Mouse (Mus musculus) fat pad, adult 2 months (tissue): Measurements from ENCODE around the gene Rbfox3.

Experiments
- DNase-seq: peaks from one replicate; pipeline ENCODE4 v3.0.0-alpha.2; 2011; ENCODE audit warnings: low read depth, low spot score; ENCODE audit errors: extremely low read depth

Gene Rbfox3

GRCm38 (mm10) chr11:118881786-118882495 lies 29.5 kb downstream of the Rbfox3 start:
- no peak for DNase-seq

DNA sequence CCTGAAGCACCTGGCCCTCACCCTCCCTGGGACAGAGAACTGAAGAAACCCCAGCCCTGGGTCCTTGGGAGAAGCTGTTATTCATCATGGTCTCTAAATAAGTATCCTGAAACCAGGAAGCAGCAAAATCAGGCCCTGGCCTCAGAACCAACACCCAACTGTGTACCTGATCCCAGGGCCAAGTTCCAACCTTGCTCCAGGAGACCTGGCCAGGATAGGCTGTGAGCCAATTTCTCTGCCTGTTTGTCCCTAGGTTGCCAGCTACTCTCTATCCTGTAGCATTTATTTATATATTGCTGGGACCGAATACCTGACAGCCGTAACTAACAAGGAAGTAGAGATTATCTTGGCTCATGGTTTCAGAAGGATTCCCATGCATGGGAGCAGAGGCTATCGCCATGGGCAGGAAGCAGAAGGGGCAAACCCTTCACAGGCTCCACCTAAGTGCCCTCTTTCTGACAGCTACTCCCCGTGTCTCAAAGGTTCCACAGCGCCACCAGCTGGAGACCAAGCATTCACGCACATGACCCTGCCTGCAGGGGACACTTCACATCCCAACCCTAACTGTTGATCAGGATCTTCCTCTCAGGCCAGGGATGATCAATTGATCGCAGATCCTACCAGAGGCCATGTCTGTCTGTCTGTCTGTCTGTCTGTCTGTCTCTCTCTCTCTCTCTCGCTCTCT lies 31.8 kb downstream of the Rbfox3 start:
- no peak for DNase-seq

- no peak for DNase-seq
Observed at GRCm38 (mm10) chr11:118878605-118879245, 32.7 kb downstream of the Rbfox3 start.

DNA sequence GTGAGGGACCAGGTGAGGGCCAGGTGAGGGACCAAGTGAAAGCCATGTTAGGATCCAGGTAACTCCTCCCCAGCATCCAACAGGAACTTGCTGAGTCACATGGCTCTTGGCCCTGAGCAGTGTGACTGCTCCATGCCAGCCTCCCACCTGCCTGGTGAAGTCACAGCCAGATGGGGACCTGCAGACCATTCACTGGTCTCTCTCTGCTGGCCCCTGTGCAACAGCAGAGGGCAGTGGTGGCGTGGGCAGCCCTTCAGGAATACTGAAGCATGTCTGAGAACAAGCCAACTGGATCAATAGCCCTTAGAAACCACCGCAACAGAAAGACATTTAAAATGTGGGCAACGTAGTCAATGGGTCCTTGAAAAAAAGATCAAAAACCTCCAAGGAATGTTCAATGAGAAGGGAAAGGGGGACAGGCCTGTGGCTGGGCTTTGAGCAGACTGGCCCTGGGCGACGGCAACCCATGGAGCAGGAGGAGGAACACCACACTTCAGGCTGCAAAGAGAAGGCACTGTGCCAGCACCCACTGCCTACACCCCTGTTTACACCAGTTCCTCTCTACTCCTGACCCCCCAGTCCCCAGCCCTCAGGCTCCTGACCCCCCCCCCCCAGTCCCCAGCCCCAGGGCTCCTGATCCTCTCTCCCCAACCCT lies 36.0 kb downstream of the Rbfox3 start:
- DNase-seq: no peak

- no peak for DNase-seq
Observed at GRCm38 (mm10) chr11:118874487-118875095, 36.8 kb downstream of the Rbfox3 start.

DNA sequence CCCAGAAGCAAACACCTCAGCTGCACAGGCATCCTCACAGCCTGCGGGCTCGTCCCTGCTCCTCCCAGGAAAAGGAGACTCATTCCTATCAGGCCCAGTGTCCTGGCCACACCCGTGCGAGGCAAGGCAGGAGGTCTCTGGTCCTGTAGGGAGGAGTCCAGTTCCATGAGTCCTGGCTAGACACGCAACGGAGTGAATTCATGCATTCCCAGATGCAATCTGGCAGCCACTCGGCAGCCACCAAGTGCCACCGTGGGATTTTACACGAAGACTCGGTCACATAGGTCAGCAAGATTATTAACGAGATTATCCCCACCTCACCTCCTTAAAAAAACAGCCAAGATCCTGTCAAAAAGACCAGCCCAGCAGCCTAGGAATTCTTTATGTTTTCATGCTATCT lies 37.4 kb downstream of the Rbfox3 start:
- DNase-seq: no peak

DNA sequence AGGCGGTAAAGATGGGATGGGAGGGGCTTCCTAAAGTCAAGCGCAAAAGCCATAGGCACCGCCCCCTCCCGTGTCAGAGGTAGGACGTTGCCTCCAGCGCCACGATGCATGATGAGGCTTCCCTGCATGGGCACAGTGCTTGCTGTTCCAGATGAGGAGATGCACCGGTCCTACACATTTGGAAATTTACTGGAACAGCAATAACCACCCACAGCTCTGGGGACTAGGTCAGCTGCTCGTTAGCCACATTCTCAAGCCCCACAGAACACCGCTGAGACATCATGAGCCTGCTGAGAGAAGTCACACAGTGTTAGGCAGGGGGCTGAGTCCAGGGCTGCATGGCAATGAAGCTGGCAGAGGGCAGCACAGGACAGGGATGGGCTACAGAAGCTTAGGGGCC lies 39.9 kb downstream of the Rbfox3 start:
- DNase-seq: no peak

- no peak for DNase-seq
Observed at GRCm38 (mm10) chr11:118863360-118863759, 48.0 kb downstream of the Rbfox3 start.

GRCm38 (mm10) chr11:118861801-118862431 lies 49.5 kb downstream of the Rbfox3 start:
- no peak for DNase-seq

- DNase-seq: no peak
Observed at GRCm38 (mm10) chr11:118861246-118861645, 50.2 kb downstream of the Rbfox3 start.

DNA sequence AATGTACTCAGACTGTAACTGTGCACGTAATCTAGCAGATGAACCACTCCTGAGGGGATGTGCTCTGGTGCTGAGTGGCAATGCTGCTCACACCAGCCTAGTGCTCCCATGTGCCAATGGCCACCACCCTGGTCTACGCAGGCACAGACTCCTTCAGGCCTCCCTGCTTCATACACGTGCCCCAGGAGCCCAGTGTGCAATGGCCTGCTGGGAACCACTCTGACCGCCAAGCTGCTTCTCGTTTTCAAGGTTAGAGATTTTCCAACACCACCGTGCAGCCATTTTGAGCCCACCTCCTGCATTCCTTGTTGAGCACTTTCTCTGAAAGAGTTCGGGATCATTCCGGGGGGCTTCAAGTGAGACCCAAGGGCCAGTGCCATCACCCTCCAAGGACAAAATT lies 50.6 kb downstream of the Rbfox3 start:
- no peak for DNase-seq

DNA sequence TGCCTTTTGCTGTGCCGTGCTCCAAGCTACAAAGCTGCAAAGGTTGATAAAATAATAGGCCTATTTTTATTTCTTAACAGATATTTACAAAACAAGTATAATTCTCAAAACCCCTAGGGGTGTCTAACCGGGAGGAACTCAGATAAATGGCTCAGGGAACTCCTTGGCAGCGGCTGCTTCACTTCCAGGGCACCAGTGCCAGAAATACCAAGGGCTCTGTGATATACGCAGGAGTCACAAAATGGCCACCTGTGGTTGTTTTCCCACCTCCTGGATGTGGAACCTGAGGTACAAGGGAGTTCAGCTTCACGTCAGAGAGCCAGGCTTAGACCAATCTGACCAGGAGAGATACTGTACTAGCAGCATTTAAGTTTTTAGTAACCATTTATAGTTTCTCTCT lies 51.6 kb downstream of the Rbfox3 start:
- DNase-seq: no peak

DNA sequence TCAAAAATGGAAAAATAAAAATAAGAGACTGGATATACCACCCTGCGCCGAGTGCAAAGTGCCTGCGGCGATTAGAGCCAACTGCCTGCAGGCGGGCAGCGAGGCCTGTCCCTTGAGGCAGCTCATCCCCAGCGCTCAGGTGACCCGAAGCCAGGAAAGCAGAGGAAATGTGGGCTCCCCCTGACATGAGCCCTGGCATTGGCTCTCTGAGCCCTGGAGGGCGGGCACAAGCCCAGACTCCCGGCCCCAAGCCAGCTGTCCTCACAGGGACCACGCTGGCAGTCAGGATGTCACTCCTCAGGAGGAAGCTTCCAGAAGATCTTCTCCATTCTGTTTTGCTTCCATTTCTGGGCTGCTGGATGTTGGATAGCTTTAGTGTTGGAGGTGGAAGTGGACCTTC lies 53.1 kb downstream of the Rbfox3 start:
- DNase-seq: no peak

- no peak for DNase-seq
Observed at GRCm38 (mm10) chr11:118851391-118851790, 60.0 kb downstream of the Rbfox3 start.

- no peak for DNase-seq
Observed at GRCm38 (mm10) chr11:118847986-118848385, 63.4 kb downstream of the Rbfox3 start.

DNA sequence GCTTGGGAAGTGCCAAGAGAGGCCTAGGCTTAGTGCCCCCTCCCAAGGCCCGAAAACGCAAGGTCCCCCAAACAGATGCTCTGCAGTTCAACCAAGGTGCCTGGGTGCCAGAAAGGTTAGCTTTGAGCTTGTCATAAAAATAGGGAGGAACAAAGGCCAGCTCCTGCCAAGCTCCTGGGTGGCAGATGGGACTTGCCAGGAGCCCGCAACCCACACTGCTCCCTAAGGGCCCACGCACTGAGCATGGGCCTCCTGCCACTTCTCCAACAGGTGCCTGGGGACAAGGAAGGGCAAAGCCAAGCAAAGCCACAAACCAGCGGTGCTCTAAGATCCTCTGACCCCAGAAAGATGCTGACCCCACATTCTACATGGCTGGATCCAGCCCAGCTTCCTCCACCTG lies 70.4 kb downstream of the Rbfox3 start:
- DNase-seq: no peak

- DNase-seq: no peak
Observed at GRCm38 (mm10) chr11:118838167-118838566, 73.2 kb downstream of the Rbfox3 start.

DNA sequence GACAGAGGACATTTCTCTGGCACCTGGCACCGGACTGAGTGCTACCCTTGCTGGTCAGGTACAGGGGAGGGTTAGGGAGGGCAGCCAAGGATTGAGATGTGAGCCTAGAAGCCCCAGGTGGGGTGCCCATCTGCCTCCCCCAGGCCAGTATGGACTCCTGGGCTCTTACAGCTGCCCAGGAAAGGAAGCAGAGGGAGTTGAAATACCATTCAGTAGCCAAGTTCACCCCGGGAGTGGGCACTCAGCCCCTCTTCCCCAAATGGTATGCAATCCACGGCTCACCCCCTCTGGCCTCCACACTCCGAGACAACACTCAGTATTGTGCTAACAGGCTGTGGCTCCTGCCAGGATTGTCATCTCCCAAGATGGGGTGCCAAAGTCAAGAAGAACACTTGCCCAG lies 74.5 kb downstream of the Rbfox3 start:
- no peak for DNase-seq

DNA sequence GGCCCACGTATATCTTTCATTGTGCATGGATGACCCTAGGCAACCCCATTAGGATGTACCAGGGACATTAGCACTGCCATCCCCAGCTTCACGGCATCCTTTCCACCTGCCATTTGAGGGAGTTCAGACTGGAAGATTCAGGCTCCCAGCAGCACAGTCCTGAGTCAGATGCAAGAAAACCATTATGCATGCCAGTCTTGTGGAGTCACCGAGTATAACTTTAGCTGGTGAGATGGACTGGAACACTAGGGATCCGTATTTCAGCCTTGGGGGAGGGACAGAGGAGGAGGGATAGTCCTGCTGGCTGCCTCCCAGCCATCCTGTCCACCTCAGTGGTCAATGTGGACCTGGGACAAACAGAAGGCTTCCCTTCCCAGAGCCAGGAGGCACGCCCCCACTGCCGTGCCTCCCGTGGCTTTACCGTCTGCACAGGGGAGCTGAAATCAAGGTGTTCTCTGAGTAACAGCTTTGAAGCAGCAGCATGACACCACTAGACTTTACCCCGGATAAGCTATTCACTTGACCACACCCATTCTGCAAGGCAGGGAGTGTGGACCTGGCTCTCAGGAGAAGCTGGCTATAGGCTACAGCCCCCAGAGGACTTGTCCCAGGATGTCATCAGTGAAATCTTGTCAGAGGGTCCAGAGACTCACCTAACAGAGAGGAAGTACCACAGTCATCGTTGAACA lies 78.5 kb downstream of the Rbfox3 start:
- no peak for DNase-seq

DNA sequence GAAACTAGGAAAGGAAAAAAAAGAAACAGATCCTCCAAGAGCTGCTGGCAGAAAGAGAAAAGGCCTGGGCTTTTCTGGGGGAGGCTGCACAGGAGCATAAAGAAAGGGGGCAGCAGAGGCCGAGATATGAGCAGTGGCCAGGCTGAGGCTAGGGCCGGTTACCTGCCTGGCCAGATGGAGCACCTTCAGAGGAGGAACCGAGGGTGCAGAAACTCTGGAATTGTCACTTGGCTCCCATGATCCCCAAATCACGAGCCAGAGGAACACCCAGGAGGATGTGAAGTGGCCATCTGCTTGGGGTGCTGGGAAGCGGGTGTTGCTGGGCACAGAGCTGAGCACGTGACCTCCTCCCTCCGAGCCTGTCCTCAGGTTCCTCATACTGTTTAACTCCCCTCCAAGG lies 79.7 kb downstream of the Rbfox3 start:
- no peak for DNase-seq
